Mouse (Mus musculus): ENCODE measurements around the gene Coro6.

DNA sequence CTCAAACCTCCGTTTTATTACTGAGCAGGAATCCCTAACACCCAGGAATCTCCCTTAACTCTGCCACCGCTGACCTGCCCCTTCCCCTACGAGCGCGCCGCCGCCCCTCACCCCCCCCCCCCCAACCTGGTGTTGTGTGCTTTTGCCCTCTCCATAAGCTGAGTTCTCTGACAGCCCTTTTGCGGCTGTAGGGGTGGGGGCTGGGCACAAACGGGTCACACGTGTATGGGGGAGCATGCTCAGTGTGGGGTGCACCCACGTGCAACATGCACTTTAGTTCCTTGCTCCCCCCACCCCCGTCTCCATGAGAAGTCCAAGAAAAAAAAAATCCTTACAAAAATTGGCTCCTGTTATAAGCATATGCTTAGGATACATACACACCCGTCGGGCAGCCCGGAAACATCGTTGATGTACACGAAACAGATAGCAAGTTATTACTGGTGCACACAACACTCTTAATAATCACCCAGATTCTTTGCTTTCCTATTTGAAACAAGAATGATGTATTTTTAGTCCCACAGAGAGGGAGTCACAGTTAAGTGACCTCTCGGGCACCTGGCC, 30.2 kb downstream of the Coro6 start:
- TF ChIP-seq CTCF (IDR thresholded peaks at IDR 0.05; ENCODE audit: extremely low read depth, insufficient read length, insufficient replicate concordance, low read depth, low read length): no peak
- no peak for TF ChIP-seq POLR2A (IDR thresholded peaks at IDR 0.05; ENCODE audit: low read depth, low read length)

Measured in small intestine, adult 2 months (tissue).